Mouse (Mus musculus) right cerebral cortex, postnatal 36 days (tissue): ENCODE data around the gene 2310022B05Rik.
A peak's percentile ranks its signal among the peaks of the same experiment; 100 is the strongest.

Experiments used
- DNase-seq, 2 experiments: peaks; one replicate each; pipeline ENCODE4 v3.0.0; 2022; ENCODE audit warnings: low spot score in 2 of 2, mixed read lengths in 1 of 2

Gene 2310022B05Rik

DNA sequence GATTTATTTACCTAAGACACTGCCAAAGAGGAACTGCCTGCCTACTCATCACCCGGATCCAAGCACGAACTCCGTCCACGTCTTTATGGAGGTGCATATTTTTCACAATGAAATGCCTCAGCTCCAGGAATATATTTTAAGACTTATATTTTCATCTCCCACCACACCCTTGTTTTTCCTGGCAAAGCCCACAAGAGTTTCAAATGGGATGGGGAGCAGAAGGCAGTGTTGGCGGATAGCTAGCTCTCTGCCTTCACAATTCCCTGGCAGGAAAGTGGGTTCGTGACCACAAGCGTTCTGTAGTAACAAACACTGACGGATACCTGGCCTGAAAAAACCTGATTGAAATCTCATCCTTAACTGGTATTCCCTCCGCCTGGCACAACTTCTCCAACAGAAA is 1.4 kb downstream of the 2310022B05Rik start:
- DNase-seq: peak; percentile 53 to 67

DNA sequence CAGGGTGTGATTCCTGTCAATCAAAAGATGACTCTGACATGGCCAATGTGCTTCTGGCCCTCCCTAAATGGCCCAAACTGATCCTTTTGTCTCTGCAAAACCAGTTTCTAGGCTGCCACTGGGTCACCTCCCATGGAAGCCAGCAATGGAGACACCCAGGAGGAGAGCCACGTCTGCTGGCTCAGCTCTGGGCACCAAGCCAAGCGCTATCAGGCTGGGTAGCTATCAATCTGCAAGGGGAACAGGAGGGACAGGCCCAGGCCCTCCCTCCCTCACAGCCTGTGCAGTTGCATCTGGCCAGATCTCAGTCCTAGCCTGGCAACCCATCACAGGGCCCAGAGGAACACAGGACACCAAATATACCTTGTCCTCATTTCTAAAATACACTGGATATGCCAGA is 4.8 kb downstream of the 2310022B05Rik start:
- no peak for DNase-seq

- DNase-seq: no peak
Measured at GRCm38 (mm10) chr8:124657961-124658360, 5.2 kb downstream of the 2310022B05Rik start.

DNA sequence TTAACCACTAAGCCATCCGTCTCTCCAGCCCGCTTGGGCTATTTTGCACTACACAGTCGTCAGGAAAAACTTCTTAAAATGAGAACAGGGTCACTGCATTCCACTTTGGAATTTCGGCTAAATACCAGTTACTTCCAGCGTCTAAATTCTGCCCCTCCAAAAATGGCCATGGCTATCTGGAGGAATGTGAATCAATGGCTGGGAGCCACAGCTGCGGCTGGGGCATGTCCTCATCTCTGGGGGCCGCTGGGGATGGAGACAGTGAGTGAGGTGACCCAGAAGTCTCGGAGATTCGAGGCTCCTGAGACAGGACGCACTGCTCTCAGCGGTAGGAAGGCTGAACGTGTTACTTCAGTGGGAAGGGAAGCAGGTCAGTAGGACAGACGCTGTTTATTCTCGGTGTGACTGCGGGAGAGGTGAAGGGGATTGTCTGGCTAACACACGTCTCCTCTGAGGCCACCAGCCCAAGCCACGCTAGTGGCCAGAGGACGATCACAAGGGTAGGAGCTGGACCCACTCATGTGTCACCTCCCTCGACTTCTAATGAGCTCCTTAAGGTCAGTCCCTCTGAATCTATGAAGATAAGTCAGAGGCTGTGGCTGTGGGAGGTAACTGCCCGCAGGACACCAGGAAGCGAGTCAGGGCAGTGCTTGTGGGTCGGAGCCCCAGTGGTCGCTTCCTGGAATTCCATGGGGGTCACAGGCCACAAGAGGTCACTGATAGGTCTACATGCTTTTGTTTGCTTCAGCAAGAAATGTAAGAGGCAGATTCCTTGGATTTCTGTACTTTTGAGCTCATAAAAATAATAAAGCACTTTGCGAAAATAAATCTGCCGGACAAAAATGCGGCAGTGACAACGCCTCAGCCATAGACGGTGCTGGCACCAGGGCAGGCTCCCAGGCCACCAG is 9.3 kb downstream of the 2310022B05Rik start:
- no peak for DNase-seq

- DNase-seq: no peak
Measured at GRCm38 (mm10) chr8:124652546-124652945, 10.6 kb downstream of the 2310022B05Rik start.

GRCm38 (mm10) chr8:124651776-124652175 is 11.4 kb downstream of the 2310022B05Rik start:
- no peak for DNase-seq

- no peak for DNase-seq
Measured at GRCm38 (mm10) chr8:124648311-124648710, 14.9 kb downstream of the 2310022B05Rik start.

DNA sequence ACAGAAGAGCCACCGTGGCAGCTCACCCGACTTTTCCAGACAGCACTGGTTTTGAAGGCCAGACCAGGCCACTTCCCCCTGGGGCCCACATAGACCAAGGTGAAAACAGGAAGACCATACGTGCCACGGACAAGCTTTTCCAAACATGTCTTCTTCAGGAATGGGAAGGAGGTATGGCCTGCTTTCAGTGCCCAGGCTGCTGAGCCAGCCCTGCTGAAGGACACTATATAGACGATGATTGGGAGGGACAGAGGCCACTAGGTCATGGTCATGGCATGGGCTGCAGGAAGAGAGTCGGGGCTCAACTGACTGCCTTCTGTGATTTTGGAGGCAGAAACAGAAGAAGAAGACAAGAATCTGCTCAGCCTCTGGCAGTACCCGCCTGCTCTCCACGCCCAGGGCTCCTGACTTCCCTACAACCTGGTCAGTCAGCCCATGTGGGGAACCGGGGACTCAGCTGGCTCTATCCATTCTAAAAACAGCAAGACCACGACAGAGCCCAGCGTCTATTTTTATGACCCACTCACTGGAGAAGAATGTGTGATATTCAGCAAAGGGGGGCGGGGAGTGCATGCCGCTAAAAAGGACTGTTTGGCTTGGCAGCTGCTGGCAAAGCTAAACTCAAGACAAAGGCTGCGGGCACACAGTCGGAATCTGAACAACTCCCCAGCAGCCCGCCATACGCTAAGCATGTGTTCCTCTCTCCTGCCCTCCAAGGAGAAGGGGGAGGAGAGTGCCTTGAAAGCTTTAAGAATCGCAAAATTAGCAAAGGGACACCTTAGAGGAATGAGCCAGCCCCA is 19.4 kb downstream of the 2310022B05Rik start:
- peak; percentile 76 to 85 for DNase-seq

- DNase-seq: no peak
Measured at GRCm38 (mm10) chr8:124641599-124641998, 21.6 kb downstream of the 2310022B05Rik start.

GRCm38 (mm10) chr8:124635247-124635502 is 28.0 kb downstream of the 2310022B05Rik start:
- DNase-seq: no peak

DNA sequence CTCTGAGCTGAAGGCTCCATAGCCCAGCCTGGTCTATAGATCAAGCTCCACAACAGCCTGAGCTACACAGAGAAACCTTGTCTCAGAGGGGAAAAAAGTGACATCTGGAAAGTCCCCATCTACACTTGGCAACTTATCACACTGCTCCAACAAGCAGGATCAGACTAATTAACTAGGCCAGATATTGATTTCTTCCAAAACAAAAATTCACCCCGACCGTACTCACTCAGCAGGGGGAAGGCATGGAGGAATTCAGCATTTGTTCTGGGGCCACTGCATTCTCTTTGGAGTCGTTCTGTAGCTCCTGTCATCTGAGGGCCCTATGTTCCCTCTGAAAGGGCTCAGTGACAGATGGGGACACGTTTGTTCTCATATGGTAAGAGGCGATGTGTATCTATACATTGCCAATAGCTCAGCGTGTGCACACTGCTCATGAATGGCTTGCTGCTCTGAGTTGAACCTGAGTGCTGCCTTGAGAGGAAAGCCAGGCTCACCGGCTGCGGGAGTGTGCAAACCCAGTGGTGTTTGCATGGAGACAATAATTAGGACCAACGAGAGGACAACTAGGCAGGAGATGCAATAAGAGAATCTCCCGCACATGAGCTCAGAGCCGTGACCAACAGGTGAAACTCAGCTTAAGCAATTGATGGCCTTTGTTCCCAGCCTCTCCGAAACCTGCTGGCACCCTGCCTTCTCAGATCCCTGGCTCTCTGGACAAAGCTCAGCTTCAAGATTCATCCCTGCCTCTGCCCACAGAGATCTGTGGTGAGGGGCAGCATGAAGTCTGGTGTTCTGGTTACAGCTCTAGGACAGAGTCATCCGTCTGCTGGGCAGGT is 28.5 kb downstream of the 2310022B05Rik start:
- DNase-seq: no peak

DNA sequence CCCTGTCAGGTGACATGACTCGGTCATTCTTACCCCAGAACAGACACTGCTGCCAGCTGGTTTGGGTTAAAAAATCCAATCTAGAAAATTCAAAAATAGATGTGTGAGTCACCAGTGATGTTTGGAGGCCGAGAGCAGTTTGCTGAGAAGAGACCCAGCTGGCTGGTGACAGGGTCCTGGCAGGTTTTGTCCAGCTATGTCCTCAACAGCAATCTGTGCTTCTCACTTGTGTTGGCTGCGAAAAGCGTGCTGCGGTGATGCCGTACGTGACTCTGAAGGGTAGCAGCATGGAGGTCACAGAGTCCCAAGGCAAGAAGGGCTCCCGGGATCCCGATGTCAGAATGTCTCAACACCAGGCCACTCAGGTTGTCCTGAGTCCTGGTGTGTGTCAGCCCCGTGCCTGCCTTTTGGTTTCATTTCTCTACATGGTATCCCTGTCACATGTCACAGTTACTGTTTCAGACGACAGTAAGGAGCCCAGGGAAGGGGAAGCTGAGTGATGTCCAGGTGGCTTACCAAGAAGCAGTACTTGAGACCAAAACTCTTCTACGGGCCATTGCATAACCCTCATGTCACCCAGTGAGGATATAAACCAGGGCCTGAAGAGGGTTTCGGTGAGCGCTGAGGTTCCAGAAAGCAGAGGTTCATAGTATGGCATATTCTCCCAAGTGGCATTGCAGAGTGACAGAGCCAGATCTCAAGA is 30.0 kb downstream of the 2310022B05Rik start:
- DNase-seq: peak in 1 of 2 experiments; percentile 43

- no peak for DNase-seq
Measured at GRCm38 (mm10) chr8:124631966-124632365, 31.2 kb downstream of the 2310022B05Rik start.

GRCm38 (mm10) chr8:124630891-124631290 is 32.3 kb downstream of the 2310022B05Rik start:
- no peak for DNase-seq

DNA sequence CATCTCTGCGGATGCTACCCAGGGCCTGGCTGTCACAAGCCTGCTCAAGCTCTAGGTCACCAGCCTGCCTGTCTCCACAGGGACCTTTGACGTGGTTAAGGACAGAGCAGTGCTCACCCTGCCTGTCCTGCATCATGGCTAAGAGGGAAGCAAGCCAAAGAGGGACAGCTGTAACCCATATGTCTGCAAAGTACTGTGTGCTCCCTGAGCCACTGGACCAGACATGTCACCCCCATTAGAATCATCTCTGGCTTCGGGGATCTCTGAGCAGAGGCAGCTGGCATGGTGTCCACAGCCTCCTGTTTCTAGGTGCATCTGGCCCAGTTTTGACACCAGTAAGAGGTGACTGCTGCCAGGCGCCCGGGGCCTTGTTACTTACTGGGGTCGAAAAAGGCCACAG is 32.7 kb downstream of the 2310022B05Rik start:
- DNase-seq: no peak

- DNase-seq: no peak
Measured at GRCm38 (mm10) chr8:124626251-124626650, 36.9 kb downstream of the 2310022B05Rik start.

GRCm38 (mm10) chr8:124621255-124621654 is 41.9 kb downstream of the 2310022B05Rik start:
- peak; percentile 55 to 65 for DNase-seq

DNA sequence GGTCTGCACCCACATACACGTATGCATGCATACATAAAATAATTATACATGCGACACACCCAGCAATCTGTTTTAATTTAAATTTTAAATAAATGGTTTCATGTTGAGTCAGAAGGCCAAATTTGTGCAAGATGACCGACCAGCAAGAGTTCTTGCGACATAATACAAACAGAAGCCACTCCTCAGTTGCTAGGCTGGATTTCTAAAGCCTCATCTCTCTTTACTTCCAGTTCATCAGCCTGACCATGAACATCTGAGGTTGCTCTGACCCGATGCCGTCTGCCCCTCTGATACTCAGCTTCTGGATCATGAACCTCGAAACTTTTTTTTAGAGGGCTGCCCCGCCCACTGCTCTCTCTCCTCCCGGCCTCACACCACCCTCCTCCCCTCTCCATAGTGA is 44.9 kb downstream of the 2310022B05Rik start:
- DNase-seq: no peak

- peak; percentile 66 to 71 for DNase-seq
Measured at GRCm38 (mm10) chr8:124617266-124617869, 45.8 kb downstream of the 2310022B05Rik start.

DNA sequence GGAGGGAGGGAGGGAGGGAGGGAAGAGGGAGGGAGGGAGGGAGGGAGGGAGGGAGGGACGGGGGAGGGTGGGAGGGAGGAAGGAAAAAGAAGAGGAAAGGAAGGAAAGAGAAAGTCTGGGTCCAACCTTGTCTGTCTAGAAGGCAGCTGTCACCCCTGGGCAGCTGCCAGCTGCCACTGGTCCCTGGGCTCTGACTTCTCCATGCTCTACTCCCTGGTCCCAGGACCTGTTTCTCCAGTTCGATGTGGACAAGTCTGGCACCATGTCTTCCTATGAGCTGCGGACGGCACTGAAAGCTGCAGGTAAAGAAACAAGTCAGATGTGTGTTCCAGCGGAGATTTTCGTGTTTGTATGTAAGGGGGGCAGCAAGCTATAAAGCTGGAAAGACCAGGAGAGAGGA is 48.8 kb downstream of the 2310022B05Rik start:
- no peak for DNase-seq

- DNase-seq: no peak
Measured at GRCm38 (mm10) chr8:124608972-124609353, 54.2 kb downstream of the 2310022B05Rik start.
